Mouse (Mus musculus) testis, adult 2 months (tissue): ENCODE measurements around the gene Ammecr1.

Experiments used
- CTCF ChIP-seq: fragments of 200-500 bp; IDR thresholded peaks from 2 replicates; pipeline ENCODE4 v1.5.1; 2012; ENCODE audit warnings: low read depth, mild to moderate bottlenecking, inconsistent platforms, low read length, moderate library complexity; ENCODE audit not compliant: control insufficient read depth, insufficient read depth, insufficient replicate concordance
- POLR2A ChIP-seq: fragments of 200-500 bp; IDR thresholded peaks from 2 replicates; pipeline ENCODE4 v1.6.1; 2012; ENCODE audit warnings: low read depth, mild to moderate bottlenecking, inconsistent platforms, low read length, moderate library complexity; ENCODE audit not compliant: control insufficient read depth

GRCm38 (mm10) chrX:142967067-142967466 lies 539 bp upstream of the Ammecr1 start:
- TF ChIP-seq CTCF, result no peak
- no peak for TF ChIP-seq POLR2A
